Mouse (Mus musculus) hindbrain, embryonic 12.5 days (tissue): Measurements from ENCODE around the gene Lgr4. TPM values are rescaled to one million over a fixed set of nuclear protein-coding genes. Genes with fewer than 3 reads are reported as not detected.
A peak's percentile ranks its signal among the peaks of the same experiment; 100 is the strongest.

Source experiments
- ATAC-seq: fragments of 200-750 bp; cut with Nextera tagmentation; 2 replicates; pipeline ENCODE4 v1.8.0; 2017; ENCODE audit warnings: moderate TSS enrichment; ENCODE audit not compliant: low FRiP score
- H3K27ac ChIP-seq: fragments of 300-500 bp; sonication (generic); 2 replicates; pipeline ENCODE4 v1.5.1; 2016; ENCODE audit warnings: mild to moderate bottlenecking
- H3K27me3 ChIP-seq: fragments of 300-500 bp; sonication (generic); 2 replicates; pipeline ENCODE4 v1.6.1; 2016; ENCODE audit warnings: mild to moderate bottlenecking
- H3K36me3 ChIP-seq: fragments of 300-500 bp; sonication (generic); 2 replicates; pipeline ENCODE4 v1.6.1; 2016; ENCODE audit warnings: mild to moderate bottlenecking
- H3K4me1 ChIP-seq: fragments of 300-500 bp; sonication (generic); 2 replicates; pipeline ENCODE4 v1.6.1; 2016
- H3K4me2 ChIP-seq: fragments of 300-500 bp; sonication (generic); replicated peaks from 2 replicates; pipeline ENCODE4 v1.6.1; 2016; ENCODE audit warnings: mild to moderate bottlenecking
- H3K4me3 ChIP-seq: fragments of 300-500 bp; sonication (generic); 2 replicates; pipeline ENCODE4 v1.5.1; 2016; ENCODE audit warnings: mild to moderate bottlenecking
- H3K9ac ChIP-seq: fragments of 300-500 bp; sonication (generic); 2 replicates; pipeline ENCODE4 v1.6.1; 2016; ENCODE audit warnings: mild to moderate bottlenecking, moderate library complexity
- H3K9me3 ChIP-seq: fragments of 300-500 bp; sonication (generic); replicated peaks from 2 replicates; pipeline ENCODE4 v1.6.1; 2016; ENCODE audit warnings: mild to moderate bottlenecking
- WGBS: fragments of 180-500 bp; shearing (Covaris S2); methylation state at CpG from one replicate; pipeline ENCODE4 v1.1.7; 2016; 5-methylcytosine and 5-hydroxymethylcytosine counted together
- polyA plus RNA-seq: library from polyadenylated mRNA; unstranded; fragments of >200 nt; fragmentation: Nextera tagmentation; extraction: Ambion mirVana; gene quantifications from 2 replicates; pipeline ENCODE4 v1.2.1, GENCODE M21; 2016

Gene Lgr4
- polyA plus RNA-seq, 1 experiment from 2014 or later, result 17.4 TPM

DNA sequence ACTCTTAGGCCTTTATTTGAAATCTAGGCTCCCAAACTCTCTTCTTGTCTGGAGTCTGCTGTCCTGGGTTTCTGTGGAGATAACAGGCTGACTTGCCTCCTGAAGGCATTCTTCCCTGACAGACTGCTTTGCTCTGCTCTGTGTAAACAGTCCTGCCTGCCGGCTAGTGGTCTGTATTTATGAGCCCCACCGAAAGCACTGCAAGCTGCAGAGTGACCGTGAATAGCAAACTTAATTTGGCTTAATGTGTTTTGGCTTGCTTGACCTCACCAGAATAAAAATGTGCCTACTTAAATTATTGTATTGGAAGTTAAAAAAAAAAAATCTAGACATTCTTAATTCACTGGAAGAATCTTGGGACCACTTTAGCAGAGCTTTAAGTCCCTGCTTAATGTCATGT lies 71.7 kb downstream of the Lgr4 start:
- peak overlapping the region; percentile 41; the same call in 1 of the 2 replicates for H3K27ac ChIP-seq
- H3K4me3 ChIP-seq, result no peak overlapping the region
- 3% methylated on average over 3 of the region's 3 CpGs for WGBS

DNA sequence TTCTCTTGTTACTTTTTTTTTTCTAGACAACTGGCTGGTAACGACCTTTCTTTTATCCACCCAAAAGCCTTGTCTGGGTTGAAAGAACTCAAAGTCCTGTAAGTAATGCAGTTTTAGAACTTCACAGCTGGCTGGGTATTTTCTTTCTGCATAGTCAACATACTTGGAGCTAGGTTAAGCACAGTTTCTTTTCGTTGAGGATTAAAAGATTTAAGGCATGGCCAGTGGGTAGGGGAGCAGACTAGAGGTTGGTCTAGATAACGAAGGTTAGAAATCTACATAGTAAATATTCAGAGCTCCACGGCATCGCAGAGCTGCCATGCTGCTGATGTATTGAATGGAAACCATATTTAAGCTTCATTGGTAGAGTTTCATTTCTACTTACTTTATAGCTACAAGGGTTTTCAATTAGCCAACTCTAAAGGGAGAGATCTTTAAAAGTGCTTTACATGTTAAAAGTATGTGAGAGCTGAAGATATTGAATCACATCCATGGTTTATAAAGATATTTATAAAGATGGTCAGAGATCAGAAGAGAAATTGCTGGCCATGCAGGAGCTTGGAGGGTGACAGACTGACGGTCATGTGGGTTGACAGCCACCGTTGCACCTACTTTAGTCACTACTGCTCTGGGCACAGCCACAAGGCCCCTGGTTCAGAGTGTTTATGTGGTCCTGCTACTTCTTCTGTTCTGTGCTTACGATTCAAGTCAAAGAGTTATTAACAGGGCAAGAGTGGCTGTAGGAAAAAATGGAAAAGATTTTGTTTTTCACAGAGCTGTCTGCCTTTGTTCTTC lies 72.4 kb downstream of the Lgr4 start:
- Histone ChIP-seq H3K9ac (no peak overlapping the region), H3K36me3 (no peaks in the 10 kb centered on the region), H3K4me2 (no peak overlapping the region), H3K4me3 (no peak overlapping the region), H3K27ac (peak overlapping the region; percentile 41; the same call in 1 of the 2 replicates), H3K27me3 (no peaks in the 10 kb centered on the region), H3K4me1 (peaks cover 36% of the 10 kb centered on the region), H3K9me3 (no peaks in the 10 kb centered on the region)
- ATAC-seq, result no peak
- 39% methylated on average over 8 of the region's 8 CpGs for WGBS

More for the DNA sequence above, 71.7 kb downstream of the Lgr4 start:
- H3K9ac ChIP-seq, result no peak overlapping the region
- peak; percentile 83 for ATAC-seq
- peaks cover 33% of the 10 kb centered on the region for H3K4me1 ChIP-seq
- H3K36me3 ChIP-seq, result no peaks in the 10 kb centered on the region
- no peaks in the 10 kb centered on the region for H3K27me3 ChIP-seq
- no peak overlapping the region for H3K4me2 ChIP-seq
- H3K9me3 ChIP-seq, result no peaks in the 10 kb centered on the region

- Histone ChIP-seq H3K4me2 (no peak overlapping the region), H3K4me1 (peaks cover 26% of the 10 kb centered on the region), H3K27ac (no peak overlapping the region), H3K9ac (no peak overlapping the region), H3K36me3 (no peaks in the 10 kb centered on the region), H3K4me3 (no peak overlapping the region), H3K27me3 (no peaks in the 10 kb centered on the region), H3K9me3 (no peaks in the 10 kb centered on the region)
- no peak for ATAC-seq
- 95% methylated on average over 1 of the region's 1 CpGs for WGBS
These were observed 74.3 kb downstream of the Lgr4 start for GRCm38 (mm10) chr2:109991754-109992153.

DNA sequence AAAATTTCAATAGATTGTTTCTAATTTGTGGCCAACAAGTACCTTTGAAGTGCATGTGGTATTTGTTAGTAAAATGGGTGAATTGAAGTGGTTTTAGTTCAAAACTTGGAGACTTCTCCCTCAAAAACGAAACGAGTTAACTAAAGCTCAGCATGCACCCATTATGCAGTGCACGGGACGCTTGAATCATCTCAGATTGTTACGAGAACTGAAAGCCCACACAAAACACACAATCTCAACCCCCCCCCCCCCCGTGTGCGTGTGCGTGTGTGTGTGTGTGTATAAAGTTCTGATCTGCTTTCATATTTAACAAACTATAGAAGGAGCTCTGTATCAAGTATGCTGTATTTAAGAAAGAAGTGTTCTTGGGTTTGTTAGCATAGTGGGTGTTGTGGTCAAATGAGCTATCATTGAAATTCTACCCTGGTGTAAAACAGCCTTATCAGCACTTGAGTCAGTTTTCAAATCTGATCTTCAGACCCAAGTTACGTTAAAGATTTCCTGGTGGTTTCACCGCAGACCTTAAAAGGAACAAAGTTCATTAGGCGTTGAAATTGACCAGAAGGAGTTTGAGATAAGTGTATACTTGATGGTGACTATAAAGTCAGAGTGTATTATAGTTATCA lies 75.1 kb downstream of the Lgr4 start:
- Histone ChIP-seq H3K9ac (no peak overlapping the region), H3K36me3 (no peaks in the 10 kb centered on the region), H3K4me3 (no peak overlapping the region), H3K27ac (no peak overlapping the region), H3K4me1 (peaks cover 20% of the 10 kb centered on the region), H3K4me2 (no peak overlapping the region), H3K9me3 (no peaks in the 10 kb centered on the region), H3K27me3 (no peaks in the 10 kb centered on the region)
- no peak for ATAC-seq
- 53% methylated on average over 11 of the region's 11 CpGs for WGBS

GRCm38 (mm10) chr2:109993404-109993803 lies 76.0 kb downstream of the Lgr4 start:
- ATAC-seq, result no peak
- no peak overlapping the region for H3K4me3 ChIP-seq
- H3K4me2 ChIP-seq, result no peak overlapping the region
- H3K9ac ChIP-seq, result no peak overlapping the region
- H3K27ac ChIP-seq, result no peak overlapping the region
- H3K4me1 ChIP-seq, result peaks cover 17% of the 10 kb centered on the region
- no peaks in the 10 kb centered on the region for H3K9me3 ChIP-seq
- no peaks in the 10 kb centered on the region for H3K36me3 ChIP-seq
- no peaks in the 10 kb centered on the region for H3K27me3 ChIP-seq

GRCm38 (mm10) chr2:109995061-109995460 lies 77.6 kb downstream of the Lgr4 start:
- WGBS, result 75% methylated on average over 2 of the region's 2 CpGs
- H3K4me1 ChIP-seq, result peaks cover 4% of the 10 kb centered on the region; the same call in 1 of the 2 replicates
- no peak for ATAC-seq
- no peak overlapping the region for H3K4me3 ChIP-seq
- H3K9ac ChIP-seq, result no peak overlapping the region
- H3K4me2 ChIP-seq, result no peak overlapping the region
- H3K27ac ChIP-seq, result no peak overlapping the region
- no peaks in the 10 kb centered on the region for H3K27me3 ChIP-seq
- no peaks in the 10 kb centered on the region for H3K36me3 ChIP-seq
- no peaks in the 10 kb centered on the region for H3K9me3 ChIP-seq

GRCm38 (mm10) chr2:109996411-109996810 lies 79.0 kb downstream of the Lgr4 start:
- no peak overlapping the region for H3K4me3 ChIP-seq
- 0 out of 2 replicates have a peak, but pooled peaks cover 3% of the 10 kb centered on the region for H3K36me3 ChIP-seq
- no peak for ATAC-seq
- H3K9me3 ChIP-seq, result no peaks in the 10 kb centered on the region
- H3K9ac ChIP-seq, result no peak overlapping the region
- H3K4me1 ChIP-seq, result peaks cover 4% of the 10 kb centered on the region; the same call in 1 of the 2 replicates
- no peak overlapping the region for H3K27ac ChIP-seq
- WGBS, result 61% methylated on average over 12 of the region's 12 CpGs
- H3K27me3 ChIP-seq, result no peaks in the 10 kb centered on the region
- H3K4me2 ChIP-seq, result no peak overlapping the region

GRCm38 (mm10) chr2:110004668-110005067 lies 87.2 kb downstream of the Lgr4 start:
- no peak overlapping the region for H3K4me3 ChIP-seq
- H3K36me3 ChIP-seq, result peaks cover 25% of the 10 kb centered on the region
- no peak overlapping the region for H3K9ac ChIP-seq
- no peak overlapping the region for H3K27ac ChIP-seq
- peak; percentile 26; the same call in 1 of the 2 replicates for ATAC-seq
- no peak overlapping the region for H3K4me2 ChIP-seq
- no peaks in the 10 kb centered on the region for H3K4me1 ChIP-seq
- 74% methylated on average over 1 of the region's 1 CpGs for WGBS
- no peaks in the 10 kb centered on the region for H3K9me3 ChIP-seq
- no peaks in the 10 kb centered on the region for H3K27me3 ChIP-seq

DNA sequence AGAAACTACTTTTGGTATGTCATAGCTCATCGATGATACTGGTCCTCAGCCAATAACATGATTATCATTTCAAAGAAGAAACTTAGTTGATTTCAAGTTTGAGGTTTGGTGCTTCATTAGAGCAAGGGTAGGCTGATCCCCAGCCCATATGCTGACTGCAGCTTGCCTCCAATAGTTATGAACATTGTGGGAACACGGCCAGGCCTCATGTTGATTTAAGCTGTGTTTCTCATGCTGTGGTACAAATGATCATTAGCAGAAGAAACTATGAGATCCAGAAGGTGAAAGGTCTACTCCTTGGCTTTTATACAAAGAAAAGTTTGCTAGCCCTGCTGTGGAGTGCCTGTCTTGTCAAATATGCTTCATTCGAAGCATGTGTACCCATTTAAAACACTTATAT lies 87.7 kb downstream of the Lgr4 start:
- Histone ChIP-seq H3K9ac (no peak overlapping the region), H3K4me1 (no peaks in the 10 kb centered on the region), H3K36me3 (peaks cover 25% of the 10 kb centered on the region), H3K9me3 (no peaks in the 10 kb centered on the region), H3K27ac (no peak overlapping the region), H3K4me3 (no peak overlapping the region), H3K4me2 (no peak overlapping the region), H3K27me3 (no peaks in the 10 kb centered on the region)
- 89% methylated on average over 3 of the region's 3 CpGs for WGBS
- no peak for ATAC-seq

- no peak overlapping the region for H3K4me3 ChIP-seq
- H3K27ac ChIP-seq, result no peak overlapping the region
- no peaks in the 10 kb centered on the region for H3K27me3 ChIP-seq
- no peaks in the 10 kb centered on the region for H3K9me3 ChIP-seq
- H3K4me2 ChIP-seq, result no peak overlapping the region
- peaks cover 25% of the 10 kb centered on the region for H3K36me3 ChIP-seq
- WGBS, result 88% methylated on average over 3 of the region's 3 CpGs
- ATAC-seq, result no peak
- H3K9ac ChIP-seq, result no peak overlapping the region
- H3K4me1 ChIP-seq, result no peaks in the 10 kb centered on the region
These were observed 88.3 kb downstream of the Lgr4 start for GRCm38 (mm10) chr2:110005596-110006239.

DNA sequence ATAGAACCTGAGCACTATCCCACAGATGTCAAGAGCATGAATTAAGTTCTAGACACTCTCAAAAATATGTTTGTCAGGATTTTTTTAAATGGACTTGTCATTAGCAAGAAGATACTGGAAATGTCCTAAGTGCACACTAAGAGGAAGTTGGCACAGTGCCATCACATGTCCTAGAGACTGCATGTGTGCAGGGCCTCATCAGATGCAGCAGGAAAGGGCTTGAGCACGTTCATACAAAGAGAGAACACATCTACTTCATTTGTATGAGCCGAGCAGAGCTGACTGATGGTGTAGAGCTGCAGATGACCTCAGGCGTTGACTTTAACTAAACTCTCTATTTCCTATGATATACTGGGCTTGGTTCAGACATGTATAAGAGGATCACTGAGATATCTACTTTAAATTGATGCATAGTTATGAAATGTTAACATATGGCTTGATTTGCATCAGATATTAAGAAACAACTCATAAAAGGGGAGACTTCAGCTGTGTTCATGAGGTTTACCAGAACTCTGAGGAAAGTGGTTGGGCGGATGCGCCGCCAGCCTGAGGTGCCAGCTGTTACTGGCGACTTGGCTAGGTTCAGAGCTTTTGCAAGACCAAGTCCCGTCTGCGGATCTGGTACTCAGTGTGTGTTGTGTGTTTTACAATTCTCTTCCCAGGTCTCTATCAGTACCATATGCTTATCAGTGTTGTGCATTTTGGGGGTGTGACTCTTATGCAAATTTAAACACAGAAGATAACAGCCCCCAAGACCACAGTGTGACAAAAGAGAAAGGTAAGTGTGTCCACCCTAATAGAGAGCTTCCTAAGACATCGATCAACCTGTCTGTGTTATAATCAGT lies 90.2 kb downstream of the Lgr4 start:
- Histone ChIP-seq H3K9me3 (no peaks in the 10 kb centered on the region), H3K27me3 (no peaks in the 10 kb centered on the region), H3K9ac (no peak overlapping the region), H3K4me2 (no peak overlapping the region), H3K27ac (no peak overlapping the region), H3K4me3 (no peak overlapping the region), H3K4me1 (no peaks in the 10 kb centered on the region), H3K36me3 (peaks cover 26% of the 10 kb centered on the region)
- no peak for ATAC-seq
- WGBS, result 93% methylated on average over 10 of the region's 10 CpGs

DNA sequence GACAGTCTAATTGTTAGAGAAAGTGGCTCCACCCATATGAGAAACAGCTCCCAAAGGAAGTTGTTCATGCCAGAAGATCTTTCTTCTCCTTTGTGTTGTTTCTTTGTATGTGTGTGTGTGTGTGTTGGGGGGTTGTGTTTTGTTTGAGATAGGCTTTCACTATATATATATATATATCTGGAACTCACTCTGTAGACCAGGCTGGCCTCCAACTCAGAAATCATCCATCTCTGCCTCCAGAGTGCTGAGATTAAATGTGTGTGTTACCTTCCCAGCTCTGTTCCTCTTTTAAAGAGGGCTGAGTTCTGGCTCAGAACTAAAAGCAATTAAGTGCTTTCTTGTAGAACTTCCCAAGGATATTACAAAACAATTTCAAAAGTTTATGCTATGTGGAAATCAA lies 92.0 kb downstream of the Lgr4 start:
- H3K27ac ChIP-seq, result no peak overlapping the region
- H3K27me3 ChIP-seq, result no peaks in the 10 kb centered on the region
- H3K4me3 ChIP-seq, result no peak overlapping the region
- ATAC-seq, result no peak
- H3K4me2 ChIP-seq, result no peak overlapping the region
- H3K36me3 ChIP-seq, result peaks cover 25% of the 10 kb centered on the region
- H3K9ac ChIP-seq, result no peak overlapping the region
- no peaks in the 10 kb centered on the region for H3K4me1 ChIP-seq
- H3K9me3 ChIP-seq, result no peaks in the 10 kb centered on the region
